Mouse (Mus musculus): ENCODE results near the gene Dnah17. TPM values are rescaled to one million over a fixed set of nuclear protein-coding genes. Genes with fewer than 3 reads are reported as not detected.

Dnah17 gene
- polyA plus RNA-seq, 1 experiment from 2014 or later, result 0.06 TPM

DNA sequence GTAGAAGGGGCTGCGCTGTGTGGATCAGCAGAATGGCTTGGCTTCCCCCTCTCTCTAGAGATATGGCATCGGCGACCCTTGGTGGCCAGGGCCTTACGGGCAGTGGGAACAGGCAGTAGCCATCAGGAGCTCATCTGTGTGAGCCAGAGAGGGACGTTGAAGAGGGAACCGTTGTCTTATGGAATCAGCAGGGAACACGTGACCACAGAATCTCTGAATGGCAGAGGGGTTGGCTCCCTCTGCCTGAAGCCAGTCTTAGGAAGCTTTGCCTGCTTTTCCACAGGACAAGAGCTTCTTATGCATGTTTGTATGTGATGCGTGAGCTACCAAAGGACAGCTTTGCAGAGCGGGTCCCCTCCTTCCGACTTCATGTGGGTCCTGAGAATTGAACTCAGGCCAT is 71.6 kb downstream of the Dnah17 start:
- H3K9me3 ChIP-seq (replicated peaks), result no peaks in the 10 kb centered on the region
- H3K36me3 ChIP-seq, result no peaks in the 10 kb centered on the region
- 0 out of 2 replicates have a peak, but pooled peaks cover 6% of the 10 kb centered on the region for H3K27me3 ChIP-seq
- 55% methylated on average over 10 of the region's 10 CpGs for WGBS
- H3K4me1 ChIP-seq (replicated peaks), result no peaks in the 10 kb centered on the region
- ATAC-seq (replicated peaks; ENCODE audit: insufficient number of reproducible peaks, insufficient read depth, low FRiP score, low read depth), result no peak; the same call in 1 of the 2 replicates
- no peak overlapping the region for H3K4me2 ChIP-seq
- H3K9ac ChIP-seq, result no peak overlapping the region
- H3K27ac ChIP-seq, result no peak overlapping the region
- H3K4me3 ChIP-seq, result no peak overlapping the region

DNA sequence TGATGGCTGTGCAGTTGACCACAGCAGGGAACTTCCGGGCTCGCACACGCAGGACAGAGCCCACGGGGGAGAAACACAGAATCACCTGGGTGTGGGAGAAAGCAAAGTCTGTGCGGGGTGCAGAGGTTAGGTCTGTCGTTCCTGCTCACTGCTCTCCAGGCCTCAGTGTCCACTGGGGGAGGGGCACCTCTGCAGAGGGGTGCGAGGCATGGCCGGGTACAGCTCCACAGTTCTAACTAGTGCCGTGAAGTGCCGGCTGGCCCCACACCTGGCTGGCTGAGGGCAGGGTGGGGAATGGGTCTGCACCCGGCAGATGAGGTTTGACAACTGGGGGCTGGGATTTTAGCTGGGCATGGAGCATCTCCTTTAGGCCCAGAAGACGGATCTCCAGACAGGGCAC is 72.1 kb downstream of the Dnah17 start:
- Histone ChIP-seq H3K4me3 (no peak overlapping the region), H3K9me3 (replicated peaks) (no peaks in the 10 kb centered on the region), H3K4me1 (replicated peaks) (no peaks in the 10 kb centered on the region), H3K27me3 (0 out of 2 replicates have a peak, but pooled peaks cover 6% of the 10 kb centered on the region), H3K9ac (no peak overlapping the region), H3K36me3 (no peaks in the 10 kb centered on the region), H3K27ac (no peak overlapping the region), H3K4me2 (no peak overlapping the region)
- ATAC-seq (replicated peaks; ENCODE audit: insufficient number of reproducible peaks, insufficient read depth, low FRiP score, low read depth), result no peak
- WGBS, result 61% methylated on average over 12 of the region's 12 CpGs

DNA sequence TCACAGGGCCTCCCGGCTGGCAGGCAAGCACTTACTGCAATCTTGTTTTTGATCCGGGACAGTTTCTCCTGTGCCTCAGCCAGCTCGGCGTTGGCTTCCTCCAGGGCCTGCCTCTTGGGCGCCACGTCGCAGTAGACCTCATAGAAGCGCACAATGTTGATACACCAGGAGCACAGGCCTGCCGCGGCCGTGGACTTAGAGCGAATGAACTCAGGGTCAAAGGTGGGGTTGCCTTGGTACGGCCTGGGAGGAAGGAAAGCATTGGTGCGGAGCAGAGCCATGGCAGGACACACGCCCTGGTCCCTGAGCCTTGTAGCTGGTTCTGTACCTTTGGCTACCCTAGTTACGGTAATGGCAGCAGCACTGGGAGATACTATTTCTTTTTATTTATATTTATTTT is 80.3 kb downstream of the Dnah17 start:
- Histone ChIP-seq H3K36me3 (no peaks in the 10 kb centered on the region), H3K9ac (no peak overlapping the region), H3K27me3 (no peaks in the 10 kb centered on the region), H3K27ac (no peak overlapping the region), H3K9me3 (replicated peaks) (no peaks in the 10 kb centered on the region), H3K4me1 (replicated peaks) (0 out of 2 replicates have a peak, but pooled peaks cover 2% of the 10 kb centered on the region), H3K4me2 (no peak overlapping the region), H3K4me3 (no peak overlapping the region)
- WGBS, result 86% methylated on average over 16 of the region's 16 CpGs
- ATAC-seq (replicated peaks; ENCODE audit: insufficient number of reproducible peaks, insufficient read depth, low FRiP score, low read depth), result no peak

DNA sequence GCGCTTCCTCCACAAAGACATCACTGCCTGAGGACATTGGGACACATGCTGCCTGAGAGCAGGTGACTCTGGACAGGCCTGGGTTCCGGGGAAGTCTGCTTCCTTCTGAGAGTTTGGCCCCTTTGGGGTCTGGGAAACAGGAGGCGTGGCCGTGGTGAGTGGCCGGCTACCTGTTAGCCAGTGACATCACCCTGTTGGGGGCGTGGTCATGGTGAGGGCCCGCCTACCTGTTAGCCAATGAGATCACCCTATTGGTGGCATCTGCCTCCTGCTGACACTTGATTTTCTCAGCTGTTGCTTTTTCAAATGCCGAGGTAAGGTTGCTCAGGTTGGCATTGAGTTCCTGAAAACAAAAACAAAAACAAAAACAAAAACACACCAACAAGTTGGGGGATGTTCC is 80.8 kb downstream of the Dnah17 start:
- no peak for ATAC-seq (replicated peaks; ENCODE audit: insufficient number of reproducible peaks, insufficient read depth, low FRiP score, low read depth)

DNA sequence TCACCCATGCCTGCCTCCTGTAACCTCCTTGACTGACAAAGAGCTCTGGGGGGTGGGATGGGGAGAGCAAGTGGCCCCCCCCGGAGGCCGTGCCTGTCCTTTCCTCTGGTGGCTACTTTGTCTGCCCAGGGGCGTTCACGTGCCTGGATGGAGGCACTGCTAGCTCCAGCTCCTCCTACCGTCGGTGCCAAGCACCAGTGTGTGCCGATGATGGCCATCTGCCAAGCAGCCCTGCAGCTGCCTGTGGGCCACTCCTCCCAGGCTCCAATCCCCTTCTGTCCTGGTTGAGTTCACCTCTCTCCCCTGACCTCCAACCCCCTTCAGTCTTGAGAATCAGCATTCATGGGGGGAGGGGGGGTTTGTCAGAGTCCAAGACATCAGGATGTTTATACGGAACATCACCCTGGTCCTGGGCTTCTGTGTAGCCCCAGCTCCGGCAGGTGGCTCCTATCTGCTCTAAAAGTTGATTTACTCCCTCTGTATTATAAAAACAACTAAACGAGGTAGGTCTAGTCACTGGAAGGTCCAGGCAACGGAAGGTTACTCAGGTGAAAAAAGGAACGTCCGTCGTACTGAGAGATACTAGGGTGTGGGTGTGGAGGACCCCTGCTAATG is 87.0 kb downstream of the Dnah17 start:
- Histone ChIP-seq H3K4me2 (no peak overlapping the region), H3K27ac (no peak overlapping the region; the same call in 1 of the 2 replicates)
- ATAC-seq (replicated peaks; ENCODE audit: insufficient number of reproducible peaks, insufficient read depth, low FRiP score, low read depth), result no peak; the same call in 1 of the 2 replicates

More for the DNA sequence above, 80.8 kb downstream of the Dnah17 start:
- no peaks in the 10 kb centered on the region for H3K27me3 ChIP-seq
- 0 out of 2 replicates have a peak, but pooled peaks cover 2% of the 10 kb centered on the region for H3K4me1 ChIP-seq (replicated peaks)
- no peaks in the 10 kb centered on the region for H3K36me3 ChIP-seq
- H3K4me3 ChIP-seq, result no peak overlapping the region
- H3K4me2 ChIP-seq, result no peak overlapping the region
- no peak overlapping the region for H3K9ac ChIP-seq
- WGBS, result 33% methylated on average over 8 of the region's 8 CpGs
- no peak overlapping the region for H3K27ac ChIP-seq
- H3K9me3 ChIP-seq (replicated peaks), result no peaks in the 10 kb centered on the region

DNA sequence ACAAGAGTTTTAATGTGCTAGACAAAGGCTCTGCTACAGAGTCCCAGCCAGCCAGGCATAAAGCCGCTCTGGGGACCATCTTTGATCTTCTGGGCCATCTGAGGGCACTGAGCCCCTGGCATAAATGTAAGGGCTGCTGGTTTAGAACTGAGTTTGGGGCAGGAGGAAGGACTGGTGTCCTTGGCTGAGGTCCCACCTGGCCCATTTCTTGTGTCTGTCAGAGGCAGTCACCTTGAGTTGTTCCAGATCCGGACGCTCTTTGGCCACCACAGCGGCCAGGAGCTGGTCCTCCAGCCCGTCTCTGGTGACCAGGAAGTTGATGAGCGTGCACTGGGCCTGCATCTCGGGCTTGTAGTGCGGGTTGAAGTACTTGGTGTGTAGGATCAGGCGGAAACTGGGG is 87.6 kb downstream of the Dnah17 start:
- no peaks in the 10 kb centered on the region for H3K9me3 ChIP-seq (replicated peaks)
- no peaks in the 10 kb centered on the region for H3K27me3 ChIP-seq
- H3K4me1 ChIP-seq (replicated peaks), result peaks cover 13% of the 10 kb centered on the region
- H3K9ac ChIP-seq, result no peak overlapping the region
- no peak overlapping the region for H3K4me2 ChIP-seq
- H3K4me3 ChIP-seq, result no peak overlapping the region
- H3K27ac ChIP-seq, result no peak overlapping the region; the same call in 1 of the 2 replicates
- no peaks in the 10 kb centered on the region for H3K36me3 ChIP-seq
- WGBS, result 80% methylated on average over 9 of the region's 9 CpGs
- ATAC-seq (replicated peaks; ENCODE audit: insufficient number of reproducible peaks, insufficient read depth, low FRiP score, low read depth), result no peak

More for the DNA sequence above, 87.0 kb downstream of the Dnah17 start:
- H3K36me3 ChIP-seq, result no peaks in the 10 kb centered on the region
- no peak overlapping the region for H3K4me3 ChIP-seq
- no peak overlapping the region for H3K9ac ChIP-seq
- WGBS, result 45% methylated on average over 14 of the region's 14 CpGs
- H3K27me3 ChIP-seq, result no peaks in the 10 kb centered on the region
- H3K4me1 ChIP-seq (replicated peaks), result peaks cover 13% of the 10 kb centered on the region
- no peaks in the 10 kb centered on the region for H3K9me3 ChIP-seq (replicated peaks)

DNA sequence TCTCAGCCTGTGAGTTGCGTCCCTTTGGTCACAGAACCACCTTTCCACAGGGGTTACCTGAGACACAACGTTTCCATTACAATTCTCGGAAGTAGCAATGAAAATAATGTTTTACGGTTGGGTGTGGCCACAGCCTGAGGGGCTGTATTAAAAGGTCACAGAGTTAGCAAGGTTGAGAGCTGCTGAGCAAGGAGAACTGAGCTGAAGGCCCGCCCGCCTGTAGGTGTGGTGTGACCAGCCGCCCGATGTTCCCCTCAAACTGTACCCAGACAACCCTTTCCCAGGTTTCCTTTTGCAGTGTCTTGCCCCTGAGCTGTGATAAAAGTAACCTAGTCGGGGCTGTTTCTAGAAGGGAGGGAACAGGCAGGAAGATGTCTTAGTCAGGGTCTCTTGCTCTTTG is 95.4 kb downstream of the Dnah17 start:
- H3K4me2 ChIP-seq, result no peak overlapping the region
- no peak for ATAC-seq (replicated peaks; ENCODE audit: insufficient number of reproducible peaks, insufficient read depth, low FRiP score, low read depth)
- H3K4me3 ChIP-seq, result no peak overlapping the region
- no peaks in the 10 kb centered on the region for H3K9me3 ChIP-seq (replicated peaks)
- no peak overlapping the region for H3K9ac ChIP-seq
- no peaks in the 10 kb centered on the region for H3K36me3 ChIP-seq
- H3K4me1 ChIP-seq (replicated peaks), result no peaks in the 10 kb centered on the region
- 70% methylated on average over 9 of the region's 9 CpGs for WGBS
- no peak overlapping the region for H3K27ac ChIP-seq
- no peaks in the 10 kb centered on the region for H3K27me3 ChIP-seq

DNA sequence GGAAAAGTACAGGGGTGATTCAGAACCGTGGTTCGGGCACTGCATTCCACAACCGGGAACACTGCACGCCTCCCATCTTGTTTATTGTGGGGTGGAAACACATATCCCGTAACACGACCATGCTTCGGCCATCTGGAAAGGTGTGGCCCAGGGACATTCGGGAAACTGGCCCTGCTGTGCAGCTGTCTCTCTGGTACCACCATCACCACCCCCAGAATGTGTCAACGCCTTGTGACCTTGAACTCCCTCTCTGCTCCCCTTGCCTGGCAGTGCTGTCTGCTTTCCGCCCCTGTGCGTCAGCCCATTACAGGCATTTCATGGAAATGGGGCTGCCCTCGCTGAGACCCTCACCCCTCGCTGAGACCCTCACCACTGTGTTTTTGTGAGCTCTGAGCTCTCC is 96.0 kb downstream of the Dnah17 start:
- no peak overlapping the region for H3K27ac ChIP-seq
- no peak overlapping the region for H3K4me2 ChIP-seq
- H3K36me3 ChIP-seq, result no peaks in the 10 kb centered on the region
- no peak for ATAC-seq (replicated peaks; ENCODE audit: insufficient number of reproducible peaks, insufficient read depth, low FRiP score, low read depth)
- H3K4me3 ChIP-seq, result no peak overlapping the region
- H3K9ac ChIP-seq, result no peak overlapping the region
- no peaks in the 10 kb centered on the region for H3K27me3 ChIP-seq
- no peaks in the 10 kb centered on the region for H3K4me1 ChIP-seq (replicated peaks)
- 75% methylated on average over 13 of the region's 13 CpGs for WGBS
- H3K9me3 ChIP-seq (replicated peaks), result no peaks in the 10 kb centered on the region

DNA sequence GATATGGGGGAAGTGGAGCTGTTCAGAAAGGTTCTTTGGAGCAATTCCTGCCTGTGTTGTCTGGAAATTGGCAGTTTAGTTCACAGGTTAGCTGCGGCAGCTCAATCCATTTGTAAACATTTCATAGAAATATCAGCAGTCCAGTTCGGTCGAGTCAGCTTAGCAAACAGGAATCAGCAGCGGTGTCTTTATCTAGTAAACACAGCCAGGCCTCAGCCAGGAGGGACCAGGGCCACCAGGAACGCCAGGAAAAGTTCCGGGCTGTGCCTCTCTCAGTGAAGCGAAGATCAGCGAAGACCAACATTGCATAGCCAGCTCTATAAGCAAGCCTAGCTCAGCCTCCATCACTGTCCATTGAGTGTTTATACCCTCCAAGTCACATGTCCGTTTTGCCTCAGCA is 99.3 kb downstream of the Dnah17 start:
- Histone ChIP-seq H3K4me2 (no peak overlapping the region), H3K4me3 (no peak overlapping the region), H3K9me3 (replicated peaks) (no peaks in the 10 kb centered on the region), H3K27me3 (no peaks in the 10 kb centered on the region), H3K9ac (no peak overlapping the region), H3K36me3 (no peaks in the 10 kb centered on the region), H3K27ac (no peak overlapping the region), H3K4me1 (replicated peaks) (no peaks in the 10 kb centered on the region)
- WGBS, result 91% methylated on average over 9 of the region's 9 CpGs
- ATAC-seq (replicated peaks; ENCODE audit: insufficient number of reproducible peaks, insufficient read depth, low FRiP score, low read depth), result no peak

DNA sequence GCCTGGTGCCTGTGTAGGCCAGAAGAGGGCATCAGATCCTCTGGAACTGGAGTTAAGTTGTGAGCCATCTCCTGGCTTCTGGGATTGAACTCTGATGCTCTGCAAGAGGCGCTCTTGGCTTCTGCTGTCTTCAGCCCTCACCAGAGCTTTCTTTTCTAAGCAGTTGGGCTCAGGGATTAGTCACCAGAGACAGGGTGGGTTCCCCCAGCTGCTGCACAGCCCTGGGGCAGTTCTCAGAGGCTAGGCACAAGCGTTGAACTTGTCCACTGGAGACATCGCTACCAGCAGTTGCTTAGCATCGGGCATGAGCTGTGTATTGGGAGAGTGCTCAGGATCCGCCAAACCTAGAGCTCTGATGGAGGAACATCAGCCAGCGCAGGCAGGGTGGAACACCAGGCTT is 101.3 kb downstream of the Dnah17 start:
- Histone ChIP-seq H3K9ac (no peak overlapping the region), H3K36me3 (0 out of 2 replicates have a peak, but pooled peaks cover 4% of the 10 kb centered on the region), H3K27me3 (no peaks in the 10 kb centered on the region), H3K4me1 (replicated peaks) (no peaks in the 10 kb centered on the region), H3K9me3 (replicated peaks) (no peaks in the 10 kb centered on the region), H3K4me2 (no peak overlapping the region), H3K27ac (no peak overlapping the region), H3K4me3 (no peak overlapping the region)
- no peak for ATAC-seq (replicated peaks; ENCODE audit: insufficient number of reproducible peaks, insufficient read depth, low FRiP score, low read depth)
- WGBS, result 86% methylated on average over 6 of the region's 6 CpGs

DNA sequence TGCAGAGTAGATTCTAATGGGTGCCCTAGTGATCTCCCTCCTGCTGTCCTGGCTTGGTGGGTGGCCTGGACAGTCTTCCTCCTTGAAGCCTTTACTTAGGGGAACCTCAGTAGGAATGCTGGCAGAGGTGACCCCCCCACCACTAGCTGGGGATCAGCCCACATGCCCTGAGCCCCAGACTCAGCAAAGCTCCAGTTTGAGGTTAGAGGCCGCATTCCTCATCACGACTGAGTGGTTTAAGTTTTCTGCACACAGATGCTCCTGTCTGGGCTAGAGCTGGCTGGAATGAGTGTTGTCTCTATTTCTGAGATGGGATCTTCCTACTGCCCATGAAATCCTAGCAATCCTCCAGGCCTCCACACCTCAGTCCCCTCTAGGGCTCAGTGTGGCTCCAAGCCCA is 106.3 kb downstream of the Dnah17 start:
- Histone ChIP-seq H3K27ac (no peak overlapping the region), H3K4me1 (replicated peaks) (no peaks in the 10 kb centered on the region), H3K27me3 (no peaks in the 10 kb centered on the region), H3K4me3 (no peak overlapping the region), H3K36me3 (peaks cover 22% of the 10 kb centered on the region), H3K9me3 (replicated peaks) (no peaks in the 10 kb centered on the region), H3K9ac (no peak overlapping the region), H3K4me2 (no peak overlapping the region)
- ATAC-seq (replicated peaks; ENCODE audit: insufficient number of reproducible peaks, insufficient read depth, low FRiP score, low read depth), result no peak
- WGBS, result 78% methylated on average over 2 of the region's 2 CpGs

DNA sequence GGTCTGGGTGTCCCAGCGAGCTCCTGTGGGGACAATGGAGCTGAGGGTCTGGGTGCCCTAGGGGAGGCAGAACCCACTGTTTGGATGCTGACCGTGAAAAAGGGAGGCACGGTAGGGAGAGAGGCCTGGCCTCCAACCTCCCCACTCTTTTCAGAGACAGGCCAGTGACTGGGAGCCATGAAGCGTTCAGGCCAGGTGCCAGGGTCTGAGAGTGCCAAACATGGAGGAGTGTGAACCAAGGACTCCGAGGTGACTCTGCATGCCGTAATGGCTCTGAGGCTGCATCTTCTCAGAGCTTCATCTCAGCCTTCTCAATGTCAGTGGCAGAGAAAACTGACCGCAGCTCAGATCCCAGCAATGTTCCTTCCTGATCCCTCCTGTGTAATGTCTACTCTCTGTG is 107.0 kb downstream of the Dnah17 start:
- peaks cover 22% of the 10 kb centered on the region for H3K36me3 ChIP-seq
- H3K27ac ChIP-seq, result no peak overlapping the region
- no peak overlapping the region for H3K4me2 ChIP-seq
- no peak overlapping the region for H3K9ac ChIP-seq
- WGBS, result 90% methylated on average over 7 of the region's 7 CpGs
- H3K9me3 ChIP-seq (replicated peaks), result no peaks in the 10 kb centered on the region
- H3K27me3 ChIP-seq, result no peaks in the 10 kb centered on the region
- H3K4me1 ChIP-seq (replicated peaks), result no peaks in the 10 kb centered on the region
- no peak for ATAC-seq (replicated peaks; ENCODE audit: insufficient number of reproducible peaks, insufficient read depth, low FRiP score, low read depth)
- no peak overlapping the region for H3K4me3 ChIP-seq
